Mouse (Mus musculus) gastrocnemius, adult 2 months (tissue): ENCODE data around the gene Gm42791. TPM values are rescaled to one million over a fixed set of nuclear protein-coding genes. Genes with fewer than 3 reads are reported as not detected.

ENCODE experiments used
- DNase-seq: peaks from one replicate; pipeline ENCODE4 v3.0.0; 2022
- H3K27ac ChIP-seq: fragments of 200-600 bp; 2 replicates; pipeline ENCODE4 v1.8.1; 2022; ENCODE audit warnings: mild to moderate bottlenecking
- H3K4me3 ChIP-seq: fragments of 200-600 bp; 2 replicates; pipeline ENCODE4 v1.8.1; 2022; ENCODE audit warnings: mild to moderate bottlenecking, moderate library complexity
- CTCF ChIP-seq: fragments of 200-600 bp; IDR thresholded peaks from 2 replicates; pipeline ENCODE4 v1.8.1; 2022; ENCODE audit warnings: antibody characterized with exemption, mild to moderate bottlenecking, moderate library complexity
- intact Hi-C: fragments of 180-260 bp; cut with DNase I; formaldehyde crosslinking; loops from one replicate; pipeline ENCODE4 v1.15.1; 2025
- total RNA-seq, 2 experiments: library from RNA; stranded (reverse); gene quantifications; 2 replicates each; pipeline ENCODE4 v1.2.3; 2021

The Gm42791 gene
- total RNA-seq, 2 experiments from 2014 or later, result 2.8 to 5.1 TPM

GRCm38 (mm10) chr5:148984961-148985360 is 10.0 kb downstream of the Gm42791 start:
- no peak for TF ChIP-seq CTCF
- H3K27ac ChIP-seq, result no peak overlapping the region
- intact Hi-C loops, result no loop called here
- no peak overlapping the region for H3K4me3 ChIP-seq
- DNase-seq, result no peak

- DNase-seq, result no peak
- H3K27ac ChIP-seq, result no peak overlapping the region
- intact Hi-C loops, result no loop called here
- no peak overlapping the region for H3K4me3 ChIP-seq
- TF ChIP-seq CTCF, result no peak
These were observed 11.3 kb downstream of the Gm42791 start for GRCm38 (mm10) chr5:148983696-148984095.

- H3K4me3 ChIP-seq, result no peak overlapping the region
- intact Hi-C loops, result no loop called here
- no peak overlapping the region for H3K27ac ChIP-seq
- no peak for DNase-seq
- peak; percentile 23; the same call in 1 of the 2 replicates for TF ChIP-seq CTCF
These were observed 11.8 kb downstream of the Gm42791 start for GRCm38 (mm10) chr5:148983108-148983664.

GRCm38 (mm10) chr5:148982396-148982795 is 12.6 kb downstream of the Gm42791 start:
- TF ChIP-seq CTCF, result no peak

GRCm38 (mm10) chr5:148980607-148981006 is 14.3 kb downstream of the Gm42791 start:
- DNase-seq, result peak; percentile 49
- intact Hi-C loops, result no loop called here
- TF ChIP-seq CTCF, result no peak
- Histone ChIP-seq H3K4me3 (no peak overlapping the region), H3K27ac (no peak overlapping the region)

More at GRCm38 (mm10) chr5:148982396-148982795, 12.6 kb downstream of the Gm42791 start:
- intact Hi-C loops, result no loop called here
- Histone ChIP-seq H3K4me3 (no peak overlapping the region), H3K27ac (no peak overlapping the region)
- DNase-seq, result no peak

GRCm38 (mm10) chr5:148978458-148979165 is 16.3 kb downstream of the Gm42791 start:
- Histone ChIP-seq H3K4me3 (peak overlapping the region; percentile 50), H3K27ac (peak overlapping the region; percentile 81)
- intact Hi-C loops, result no loop called here
- no peak for TF ChIP-seq CTCF
- peak; percentile 39 for DNase-seq

- no peak for DNase-seq
- intact Hi-C loops, result no loop called here
- Histone ChIP-seq H3K4me3 (peak overlapping the region; percentile 50), H3K27ac (peak overlapping the region; percentile 81)
- no peak for TF ChIP-seq CTCF
These were observed 17.1 kb downstream of the Gm42791 start for GRCm38 (mm10) chr5:148977698-148978457.

GRCm38 (mm10) chr5:148976876-148977275 is 18.1 kb downstream of the Gm42791 start:
- Histone ChIP-seq H3K27ac (no peak overlapping the region), H3K4me3 (no peak overlapping the region)
- intact Hi-C loops, result no loop called here
- TF ChIP-seq CTCF, result no peak
- DNase-seq, result no peak

GRCm38 (mm10) chr5:148975035-148975434 is 19.9 kb downstream of the Gm42791 start:
- intact Hi-C loops, result no loop called here
- Histone ChIP-seq H3K27ac (no peak overlapping the region), H3K4me3 (no peak overlapping the region)
- TF ChIP-seq CTCF, result no peak
- DNase-seq, result no peak

GRCm38 (mm10) chr5:148973019-148973668 is 21.8 kb downstream of the Gm42791 start:
- Histone ChIP-seq H3K4me3 (no peak overlapping the region), H3K27ac (no peak overlapping the region)
- intact Hi-C loops, result no loop called here
- no peak for TF ChIP-seq CTCF
- no peak for DNase-seq

GRCm38 (mm10) chr5:148972167-148972566 is 22.8 kb downstream of the Gm42791 start:
- no peak overlapping the region for H3K4me3 ChIP-seq
- intact Hi-C loops, result no loop called here
- H3K27ac ChIP-seq, result no peak overlapping the region
- no peak for TF ChIP-seq CTCF
- no peak for DNase-seq

- peak overlapping the region; percentile 53 for H3K4me3 ChIP-seq
- intact Hi-C loops, result no loop called here
- peak; percentile 57 for DNase-seq
- TF ChIP-seq CTCF, result no peak
- peak overlapping the region; percentile 28; the same call in 1 of the 2 replicates for H3K27ac ChIP-seq
These were observed 25.3 kb downstream of the Gm42791 start for GRCm38 (mm10) chr5:148969648-148970047.
